Mouse (Mus musculus): ENCODE results near the gene Fam126a.

GRCm38 (mm10) chr5:24044387-24044786 is 13.9 kb upstream of the Fam126a start:
- TF ChIP-seq GATA1 (IDR thresholded peaks at IDR 0.05; ENCODE audit: borderline replicate concordance, low read length): no peak
- no peak for TF ChIP-seq FLI1 (IDR thresholded peaks at IDR 0.05; ENCODE audit: low read length)

All from megakaryocyte, embryonic 14.5 days (primary cell).